Mouse (Mus musculus): ENCODE data around the gene Tgfbr3. TPM values are rescaled to one million over a fixed set of nuclear protein-coding genes. Genes with fewer than 3 reads are reported as not detected.

Gene Tgfbr3
- polyA plus RNA-seq, 1 experiment = 20.7 TPM

- WGBS = 37% methylated on average over 11 of the region's 11 CpGs
- no peaks in the 10 kb centered on the region for H3K36me3 ChIP-seq (ENCODE audit: control insufficient read depth, insufficient read depth, low read length)
- H3K4me3 ChIP-seq (ENCODE audit: control insufficient read depth, insufficient read depth, low read length) = peak overlapping the region; percentile 33
- DNase-seq = peak; percentile 45
- no peak for TF ChIP-seq POLR2A (IDR thresholded peaks at IDR 0.05; ENCODE audit: control insufficient read depth, extremely low read depth, insufficient read depth, low read length, poor library complexity)
- no peak for TF ChIP-seq CTCF (IDR thresholded peaks at IDR 0.05; ENCODE audit: borderline replicate concordance, control insufficient read depth, extremely low read depth, insufficient read depth, low read length, poor library complexity)
- no peaks in the 10 kb centered on the region for H3K27me3 ChIP-seq (ENCODE audit: control insufficient read depth, insufficient read depth, low read length)
- peak overlapping the region; percentile 53 for H3K27ac ChIP-seq (ENCODE audit: control insufficient read depth, insufficient read depth, low read length)
- peaks cover 8% of the 10 kb centered on the region for H3K4me1 ChIP-seq (replicated peaks; ENCODE audit: control insufficient read depth, insufficient read depth, low read length)
These were observed 14.0 kb upstream of the Tgfbr3 start for GRCm38 (mm10) chr5:107303350-107303861.

GRCm38 (mm10) chr5:107298854-107299253 is 9.4 kb upstream of the Tgfbr3 start:
- no peak overlapping the region for H3K27ac ChIP-seq (ENCODE audit: control insufficient read depth, insufficient read depth, low read length)
- TF ChIP-seq POLR2A (IDR thresholded peaks at IDR 0.05; ENCODE audit: control insufficient read depth, extremely low read depth, insufficient read depth, low read length, poor library complexity) (no peak), CTCF (IDR thresholded peaks at IDR 0.05; ENCODE audit: borderline replicate concordance, control insufficient read depth, extremely low read depth, insufficient read depth, low read length, poor library complexity) (no peak)
- no peaks in the 10 kb centered on the region for H3K27me3 ChIP-seq (ENCODE audit: control insufficient read depth, insufficient read depth, low read length)
- H3K4me3 ChIP-seq (ENCODE audit: control insufficient read depth, insufficient read depth, low read length) = no peak overlapping the region
- peaks cover 16% of the 10 kb centered on the region for H3K4me1 ChIP-seq (replicated peaks; ENCODE audit: control insufficient read depth, insufficient read depth, low read length)
- no peak for DNase-seq
- 80% methylated on average over 11 of the region's 11 CpGs for WGBS
- H3K36me3 ChIP-seq (ENCODE audit: control insufficient read depth, insufficient read depth, low read length) = no peaks in the 10 kb centered on the region

GRCm38 (mm10) chr5:107296512-107297322 is 7.3 kb upstream of the Tgfbr3 start:
- WGBS = 27% methylated on average over 9 of the region's 9 CpGs
- no peak for DNase-seq
- Histone ChIP-seq H3K27me3 (ENCODE audit: control insufficient read depth, insufficient read depth, low read length) (no peaks in the 10 kb centered on the region), H3K4me3 (ENCODE audit: control insufficient read depth, insufficient read depth, low read length) (no peak overlapping the region), H3K36me3 (ENCODE audit: control insufficient read depth, insufficient read depth, low read length) (no peaks in the 10 kb centered on the region), H3K27ac (ENCODE audit: control insufficient read depth, insufficient read depth, low read length) (no peak overlapping the region), H3K4me1 (replicated peaks; ENCODE audit: control insufficient read depth, insufficient read depth, low read length) (peaks cover 8% of the 10 kb centered on the region)
- TF ChIP-seq CTCF (IDR thresholded peaks at IDR 0.05; ENCODE audit: borderline replicate concordance, control insufficient read depth, extremely low read depth, insufficient read depth, low read length, poor library complexity) = no peak
- no peak for TF ChIP-seq POLR2A (IDR thresholded peaks at IDR 0.05; ENCODE audit: control insufficient read depth, extremely low read depth, insufficient read depth, low read length, poor library complexity)

GRCm38 (mm10) chr5:107295817-107296511 is 6.5 kb upstream of the Tgfbr3 start:
- Histone ChIP-seq H3K4me3 (ENCODE audit: control insufficient read depth, insufficient read depth, low read length) (no peak overlapping the region), H3K36me3 (ENCODE audit: control insufficient read depth, insufficient read depth, low read length) (no peaks in the 10 kb centered on the region), H3K27ac (ENCODE audit: control insufficient read depth, insufficient read depth, low read length) (no peak overlapping the region), H3K27me3 (ENCODE audit: control insufficient read depth, insufficient read depth, low read length) (no peaks in the 10 kb centered on the region), H3K4me1 (replicated peaks; ENCODE audit: control insufficient read depth, insufficient read depth, low read length) (peaks cover 8% of the 10 kb centered on the region)
- no peak for TF ChIP-seq POLR2A (IDR thresholded peaks at IDR 0.05; ENCODE audit: control insufficient read depth, extremely low read depth, insufficient read depth, low read length, poor library complexity)
- no peak for TF ChIP-seq CTCF (IDR thresholded peaks at IDR 0.05; ENCODE audit: borderline replicate concordance, control insufficient read depth, extremely low read depth, insufficient read depth, low read length, poor library complexity)
- DNase-seq = no peak
- WGBS = 89% methylated on average over 16 of the region's 16 CpGs

GRCm38 (mm10) chr5:107295061-107295816 is 5.8 kb upstream of the Tgfbr3 start:
- TF ChIP-seq POLR2A (IDR thresholded peaks at IDR 0.05; ENCODE audit: control insufficient read depth, extremely low read depth, insufficient read depth, low read length, poor library complexity) = no peak
- TF ChIP-seq CTCF (IDR thresholded peaks at IDR 0.05; ENCODE audit: borderline replicate concordance, control insufficient read depth, extremely low read depth, insufficient read depth, low read length, poor library complexity) = no peak
- WGBS = 60% methylated on average over 8 of the region's 8 CpGs
- no peak for DNase-seq
- Histone ChIP-seq H3K27me3 (ENCODE audit: control insufficient read depth, insufficient read depth, low read length) (no peaks in the 10 kb centered on the region), H3K4me3 (ENCODE audit: control insufficient read depth, insufficient read depth, low read length) (no peak overlapping the region), H3K27ac (ENCODE audit: control insufficient read depth, insufficient read depth, low read length) (no peak overlapping the region), H3K4me1 (replicated peaks; ENCODE audit: control insufficient read depth, insufficient read depth, low read length) (peaks cover 8% of the 10 kb centered on the region), H3K36me3 (ENCODE audit: control insufficient read depth, insufficient read depth, low read length) (no peaks in the 10 kb centered on the region)

GRCm38 (mm10) chr5:107294041-107294440 is 4.6 kb upstream of the Tgfbr3 start:
- H3K36me3 ChIP-seq (ENCODE audit: control insufficient read depth, insufficient read depth, low read length) = no peaks in the 10 kb centered on the region
- H3K4me1 ChIP-seq (replicated peaks; ENCODE audit: control insufficient read depth, insufficient read depth, low read length) = peaks cover 8% of the 10 kb centered on the region
- TF ChIP-seq POLR2A (IDR thresholded peaks at IDR 0.05; ENCODE audit: control insufficient read depth, extremely low read depth, insufficient read depth, low read length, poor library complexity) = no peak
- no peak for TF ChIP-seq CTCF (IDR thresholded peaks at IDR 0.05; ENCODE audit: borderline replicate concordance, control insufficient read depth, extremely low read depth, insufficient read depth, low read length, poor library complexity)
- no peak overlapping the region for H3K4me3 ChIP-seq (ENCODE audit: control insufficient read depth, insufficient read depth, low read length)
- H3K27me3 ChIP-seq (ENCODE audit: control insufficient read depth, insufficient read depth, low read length) = no peaks in the 10 kb centered on the region
- no peak for DNase-seq
- 96% methylated on average over 4 of the region's 4 CpGs for WGBS
- H3K27ac ChIP-seq (ENCODE audit: control insufficient read depth, insufficient read depth, low read length) = no peak overlapping the region
